Mouse (Mus musculus): ENCODE measurements around the gene Dlx4.

DNA sequence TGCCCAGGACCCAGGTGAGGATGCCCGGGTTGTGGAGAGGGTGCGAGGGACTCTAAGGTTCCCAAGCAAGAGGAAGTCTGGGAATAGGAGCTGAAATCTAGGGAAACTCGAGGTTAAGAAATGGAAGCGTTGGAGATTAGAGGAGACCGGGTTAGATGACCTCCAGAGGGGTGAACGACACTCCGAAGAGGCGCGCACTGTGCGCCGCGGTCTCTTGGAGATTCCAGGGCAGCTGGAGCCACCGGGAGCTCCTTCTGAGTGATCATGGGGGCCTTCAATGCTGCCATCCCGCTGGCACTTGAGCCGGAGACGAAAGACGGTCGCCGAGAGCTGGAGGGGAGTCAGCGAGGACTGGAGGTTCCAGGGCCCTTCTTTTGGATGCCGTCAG is 25.4 kb downstream of the Dlx4 start:
- no peak for TF ChIP-seq GATA1 (IDR thresholded peaks at IDR 0.05; ENCODE audit: borderline replicate concordance, low read length)
- no peak for TF ChIP-seq FLI1 (IDR thresholded peaks at IDR 0.05; ENCODE audit: low read length)
